Mouse (Mus musculus) heart, embryonic 14.5 days (tissue): ENCODE results near the gene Clip1. TPM values are rescaled to one million over a fixed set of nuclear protein-coding genes. Genes with fewer than 3 reads are reported as not detected.
"Not testable (repeated sequence)": the region's sequence is repeated elsewhere in the genome, so short reads cannot be mapped to it uniquely, and the experiment has no call there.

ENCODE experiments used
- ATAC-seq: fragments of 200-750 bp; cut with Nextera tagmentation; 2 replicates; pipeline ENCODE4 v1.8.0; 2017; ENCODE audit warnings: low read depth, moderate TSS enrichment; ENCODE audit not compliant: insufficient number of reproducible peaks, insufficient read depth, low FRiP score
- H3K27ac ChIP-seq, 2 experiments: fragments of 200-500 bp in 1 of 2; fragments of 300-500 bp in 1 of 2; sonication (generic) in 1 of 2; replicated peaks in 1 of 2; 2 replicates each; pipeline ENCODE4 v1.5.1; 2012 to 2014; ENCODE audit warnings: low read depth in 2 of 2, low read length in 2 of 2, control low read depth in 1 of 2, mild to moderate bottlenecking in 1 of 2, mixed read lengths in 1 of 2; ENCODE audit not compliant: control insufficient read depth in 1 of 2, insufficient read depth in 1 of 2
- H3K27me3 ChIP-seq: fragments of 300-500 bp; sonication (generic); 2 replicates; pipeline ENCODE4 v1.6.1; 2014; ENCODE audit warnings: mild to moderate bottlenecking, low read length, control low read depth; ENCODE audit not compliant: control insufficient read depth, insufficient read depth
- H3K36me3 ChIP-seq: fragments of 300-500 bp; sonication (generic); 2 replicates; pipeline ENCODE4 v1.6.1; 2014; ENCODE audit warnings: mild to moderate bottlenecking, control low read depth, low read length, mixed read lengths; ENCODE audit not compliant: control insufficient read depth, insufficient read depth
- H3K4me1 ChIP-seq, 2 experiments: fragments of 200-500 bp in 1 of 2; fragments of 300-500 bp in 1 of 2; sonication (generic) in 1 of 2; 2 replicates each; pipeline ENCODE4 v1.6.1; 2012 to 2014; ENCODE audit warnings: low read length in 2 of 2, control low read depth in 1 of 2, mixed read lengths in 1 of 2; ENCODE audit not compliant: control insufficient read depth in 2 of 2, insufficient read depth in 2 of 2
- H3K4me2 ChIP-seq: fragments of 300-500 bp; sonication (generic); 2 replicates; pipeline ENCODE4 v1.6.1; 2014; ENCODE audit warnings: mild to moderate bottlenecking, low read length
- H3K4me3 ChIP-seq, 2 experiments: fragments of 200-500 bp in 1 of 2; fragments of 300-500 bp in 1 of 2; sonication (generic) in 1 of 2; 2 replicates each; pipeline ENCODE4 v1.5.1; 2012 to 2014; ENCODE audit warnings: low read length in 2 of 2, mild to moderate bottlenecking in 2 of 2, control low read depth in 1 of 2, low read depth in 1 of 2, moderate library complexity in 1 of 2; ENCODE audit not compliant: control insufficient read depth in 1 of 2, insufficient read depth in 1 of 2
- H3K9ac ChIP-seq: fragments of 300-500 bp; sonication (generic); 2 replicates; pipeline ENCODE4 v1.6.1; 2014; ENCODE audit warnings: mild to moderate bottlenecking, low read length
- H3K9me3 ChIP-seq: fragments of 300-500 bp; sonication (generic); 2 replicates; pipeline ENCODE4 v1.6.1; 2016; ENCODE audit warnings: low read length, control low read depth; ENCODE audit not compliant: control insufficient read depth
- WGBS: fragments of 180-500 bp; shearing (Covaris S2); extraction: QIAGEN DNeasy Blood & Tissue Kit; methylation state at CpG from one replicate; pipeline ENCODE4 v1.1.7; 2014; 5-methylcytosine and 5-hydroxymethylcytosine counted together
- polyA plus RNA-seq: library from polyadenylated mRNA; unstranded; fragments of >200 nt; fragmentation: Nextera tagmentation; extraction: Ambion mirVana; gene quantifications from 2 replicates; pipeline ENCODE4 v1.2.1, GENCODE M21; 2014

Clip1 gene
- 48.0 and 50.5 TPM in 2 replicates for polyA plus RNA-seq

GRCm38 (mm10) chr5:123684221-123685144 lies at the start of gene Clip1:
Clip1 (minus strand) TSS chr5:123684618.
- no peaks in the 10 kb centered on the region for H3K27me3 ChIP-seq
- WGBS, result 2% methylated on average over 47 of the region's 64 CpGs
- ATAC-seq, result peak; percentile 55

DNA sequence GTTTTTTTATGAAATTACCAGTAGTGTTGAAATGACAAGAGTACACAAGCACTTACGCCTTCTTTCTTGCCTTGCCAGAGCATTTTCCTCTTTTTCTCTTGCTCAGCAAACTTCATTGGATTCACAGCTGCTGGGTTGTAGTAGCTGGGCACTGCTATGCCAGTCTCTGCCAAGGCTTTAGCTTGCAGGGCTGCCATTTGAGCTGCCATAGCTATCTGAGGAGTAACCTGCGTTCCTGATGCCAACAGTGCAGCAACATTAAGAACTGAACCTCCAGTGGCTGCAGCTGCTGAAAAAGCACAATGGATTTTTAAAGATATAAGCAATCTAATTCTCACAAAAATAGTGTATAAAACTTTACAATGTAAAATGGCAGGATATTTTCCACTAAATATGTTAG lies 46.6 kb upstream of the Clip1 start:
- no peak overlapping the region for H3K4me2 ChIP-seq
- no peaks in the 10 kb centered on the region for H3K9me3 ChIP-seq
- no peak for ATAC-seq
- no peaks in the 10 kb centered on the region for H3K4me1 ChIP-seq
- peaks cover 87% of the 10 kb centered on the region for H3K36me3 ChIP-seq
- no peak overlapping the region for H3K4me3 ChIP-seq
- 98% methylated on average over 2 of the region's 2 CpGs for WGBS
- no peak overlapping the region for H3K9ac ChIP-seq
- H3K27me3 ChIP-seq, result no peaks in the 10 kb centered on the region
- no peak overlapping the region for H3K27ac ChIP-seq

More at GRCm38 (mm10) chr5:123684221-123685144, at the start of gene Clip1:
- Histone ChIP-seq H3K4me3 (peak within 1 kb of the TSS; percentile 90 to 98), H3K27ac (peak within 1 kb of the TSS; percentile 88 to 96), H3K9ac (peak within 1 kb of the TSS; percentile 99), H3K4me2 (peak within 1 kb of the TSS; percentile 93), H3K9me3 (no peaks in the 10 kb centered on the region), H3K4me1 (peaks cover 6 to 34% of the 10 kb centered on the region in 2 experiments), H3K36me3 (no peaks in the 10 kb centered on the region)

GRCm38 (mm10) chr5:123723816-123724215 lies 39.4 kb upstream of the Clip1 start:
- not testable (repeated sequence) for H3K9ac ChIP-seq, H3K27me3 ChIP-seq, H3K4me2 ChIP-seq, ATAC-seq, H3K27ac ChIP-seq, H3K4me3 ChIP-seq, H3K4me1 ChIP-seq, H3K9me3 ChIP-seq
- WGBS, result 86% methylated on average over 7 of the region's 7 CpGs
- peaks cover 17% of the 10 kb centered on the region for H3K36me3 ChIP-seq

- Histone ChIP-seq H3K4me2 (peak within 1 kb of the TSS; percentile 78), H3K9ac (peak within 1 kb of the TSS; percentile 87), H3K4me1 (peaks cover 2 to 23% of the 10 kb centered on the region in 2 experiments; a peak in 3 of 4 replicates), H3K27me3 (no peaks in the 10 kb centered on the region), H3K27ac (peak within 1 kb of the TSS; percentile 76 to 91), H3K4me3 (peak within 1 kb of the TSS; percentile 72 to 83), H3K9me3 (no peaks in the 10 kb centered on the region), H3K36me3 (peaks cover 24% of the 10 kb centered on the region)
- ATAC-seq, result peak; percentile 100
- WGBS, result under 1% methylated on average over 81 of the region's 83 CpGs
Measured at GRCm38 (mm10) chr5:123720328-123721311, 36.2 kb upstream of the Clip1 start, which contains the start of gene Zcchc8. Zcchc8 (minus strand) TSS chr5:123721100.

DNA sequence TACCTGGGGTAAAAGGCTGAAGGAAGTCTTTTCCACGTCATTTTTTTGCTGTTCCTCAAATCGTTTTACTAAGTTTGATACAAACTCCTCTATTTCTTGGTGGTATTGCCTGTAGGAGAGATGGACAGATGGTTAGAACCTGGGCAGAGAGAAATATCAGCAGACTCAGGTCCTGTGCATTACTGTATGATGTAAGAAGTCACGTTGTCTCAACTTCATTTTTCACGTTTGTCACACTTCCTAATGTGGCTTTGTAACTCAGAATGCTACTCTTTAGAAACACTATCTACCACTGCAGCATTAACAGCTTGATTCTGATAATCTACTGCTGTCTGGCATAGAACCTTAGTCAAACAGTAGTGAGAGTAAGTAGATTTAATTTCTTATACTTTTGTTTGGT lies 30.2 kb upstream of the Clip1 start:
- H3K36me3 ChIP-seq, result peaks cover 82% of the 10 kb centered on the region
- H3K4me1 ChIP-seq, result peaks cover 2 to 23% of the 10 kb centered on the region in 2 experiments; a peak in 3 of 4 replicates
- H3K9ac ChIP-seq, result no peak overlapping the region
- H3K4me3 ChIP-seq, result no peak overlapping the region
- 82% methylated on average over 4 of the region's 4 CpGs for WGBS
- no peaks in the 10 kb centered on the region for H3K27me3 ChIP-seq
- no peaks in the 10 kb centered on the region for H3K9me3 ChIP-seq
- H3K4me2 ChIP-seq, result no peak overlapping the region
- no peak overlapping the region for H3K27ac ChIP-seq
- no peak for ATAC-seq

DNA sequence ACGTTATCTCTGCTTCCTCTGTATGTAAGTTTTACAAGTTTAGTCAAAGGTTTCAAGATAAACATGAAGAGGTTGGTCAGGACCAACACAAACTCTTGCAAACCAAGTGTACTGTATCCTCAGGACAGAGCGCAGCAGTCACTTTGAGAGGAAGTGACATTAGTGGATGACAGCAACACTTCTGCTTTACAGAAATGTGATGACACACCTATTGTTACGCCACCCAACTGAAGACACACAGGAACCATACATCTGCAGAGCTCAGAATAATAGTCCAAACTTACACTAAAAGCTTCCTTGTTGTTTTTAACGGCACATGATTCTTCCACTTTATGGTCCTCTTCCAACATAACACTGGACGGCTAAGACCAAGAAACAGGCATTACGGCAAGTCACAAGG lies 29.4 kb upstream of the Clip1 start:
- H3K36me3 ChIP-seq, result peaks cover 90% of the 10 kb centered on the region
- no peaks in the 10 kb centered on the region for H3K9me3 ChIP-seq
- H3K4me2 ChIP-seq, result no peak overlapping the region
- H3K4me1 ChIP-seq, result peaks cover 2 to 15% of the 10 kb centered on the region in 2 experiments; a peak in 3 of 4 replicates
- H3K27me3 ChIP-seq, result no peaks in the 10 kb centered on the region
- H3K4me3 ChIP-seq, result no peak overlapping the region
- H3K9ac ChIP-seq, result no peak overlapping the region
- no peak overlapping the region for H3K27ac ChIP-seq
- no peak for ATAC-seq
- WGBS, result 90% methylated on average over 6 of the region's 6 CpGs

- Histone ChIP-seq H3K9me3 (no peaks in the 10 kb centered on the region), H3K4me1 (no peaks in the 10 kb centered on the region), H3K4me2 (no peak overlapping the region), H3K4me3 (no peak overlapping the region), H3K27me3 (no peaks in the 10 kb centered on the region), H3K27ac (no peak overlapping the region), H3K36me3 (peaks cover 97% of the 10 kb centered on the region), H3K9ac (no peak overlapping the region)
- no peak for ATAC-seq
- 93% methylated on average over 4 of the region's 4 CpGs for WGBS
Measured at GRCm38 (mm10) chr5:123709571-123709970, 25.2 kb upstream of the Clip1 start.
